Mouse (Mus musculus): Measurements from ENCODE around the gene Scin.

DNA sequence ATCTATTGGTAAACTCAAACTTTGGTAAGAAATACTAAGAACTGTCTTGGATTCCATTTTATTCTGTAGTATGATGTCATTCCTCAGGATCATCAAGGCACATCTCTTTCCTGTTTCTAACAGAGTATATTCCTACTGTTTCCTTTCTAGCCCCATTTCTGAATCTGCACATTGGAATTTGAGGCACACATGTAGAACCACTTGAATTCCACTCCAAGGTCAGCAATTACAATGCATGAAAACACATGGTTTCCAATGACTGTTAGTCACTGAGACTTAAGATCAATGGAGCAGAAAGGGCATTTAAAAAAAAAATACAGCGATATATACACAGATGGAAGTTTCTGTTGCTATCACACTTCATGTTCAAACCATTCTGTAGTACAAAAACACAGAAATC, 24.8 kb downstream of the Scin start:
- TF ChIP-seq CTCF (IDR thresholded peaks at IDR 0.05; ENCODE audit: control insufficient read depth, insufficient read depth, insufficient replicate concordance, low read depth, low read length) (no peak), POLR2A (IDR thresholded peaks at IDR 0.05; ENCODE audit: control insufficient read depth, low read depth, low read length) (no peak)

Data from testis, adult 2 months (tissue).